Mouse (Mus musculus): ENCODE measurements at regions not wholly inside any gene's neighbourhood (a gene's known extent, or its start where the extent isn't known, plus 50 kb on each side); places are given as distances from the start of the nearest gene placed in this dataset.

GRCm38 (mm10) chr8:116289237-116289636 is 215.5 kb upstream of the Dynlrb2 start:
- ATAC-seq = no peak

GRCm38 (mm10) chr8:116283990-116284389 is 220.8 kb upstream of the Dynlrb2 start:
- no peak for ATAC-seq

DNA sequence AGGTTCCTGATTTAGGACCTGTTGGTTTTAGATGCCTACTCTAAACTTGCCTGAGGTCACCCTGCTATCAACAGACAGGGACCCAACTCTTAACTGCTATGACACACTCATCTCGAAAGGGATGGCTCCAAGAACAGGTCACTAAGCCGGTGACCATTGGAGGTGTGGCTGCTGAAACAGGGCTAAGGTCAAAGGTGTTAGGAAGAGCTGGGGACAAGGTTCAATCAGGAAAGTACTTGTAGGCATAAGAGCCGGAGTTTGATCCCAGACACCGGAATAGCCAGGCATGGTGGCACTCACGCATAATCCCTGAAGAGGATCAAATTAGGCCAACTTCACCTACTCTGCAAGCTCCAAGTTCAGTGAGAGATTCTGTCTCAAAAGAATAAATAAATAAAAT is 222.4 kb upstream of the Dynlrb2 start:
- ATAC-seq = no peak

GRCm38 (mm10) chr8:116275014-116275413 is 229.8 kb upstream of the Dynlrb2 start:
- no peak for ATAC-seq

- ATAC-seq = no peak
Observed at GRCm38 (mm10) chr8:116271238-116271637, 233.5 kb upstream of the Dynlrb2 start.

DNA sequence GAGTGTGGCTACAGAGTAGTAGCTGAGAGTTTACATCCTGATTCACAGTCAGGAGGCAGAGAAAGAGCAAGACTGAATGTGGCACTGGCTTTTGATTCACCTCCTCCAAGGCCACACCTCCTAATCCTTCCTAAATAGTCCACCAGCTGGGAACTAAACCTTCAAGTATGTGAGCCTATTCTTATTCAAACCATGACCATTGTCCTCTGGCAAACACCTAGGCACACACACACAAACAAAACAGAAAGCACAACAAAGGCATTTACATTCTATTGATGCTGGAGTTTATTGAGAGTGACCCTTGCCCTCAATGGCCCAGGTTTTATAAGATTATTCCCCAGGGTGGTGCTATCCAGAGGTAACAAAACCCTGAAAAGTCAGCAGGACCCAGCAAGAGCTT is 235.4 kb upstream of the Dynlrb2 start:
- no peak for ATAC-seq

- no peak for ATAC-seq
Observed at GRCm38 (mm10) chr8:116268685-116269084, 236.1 kb upstream of the Dynlrb2 start.

DNA sequence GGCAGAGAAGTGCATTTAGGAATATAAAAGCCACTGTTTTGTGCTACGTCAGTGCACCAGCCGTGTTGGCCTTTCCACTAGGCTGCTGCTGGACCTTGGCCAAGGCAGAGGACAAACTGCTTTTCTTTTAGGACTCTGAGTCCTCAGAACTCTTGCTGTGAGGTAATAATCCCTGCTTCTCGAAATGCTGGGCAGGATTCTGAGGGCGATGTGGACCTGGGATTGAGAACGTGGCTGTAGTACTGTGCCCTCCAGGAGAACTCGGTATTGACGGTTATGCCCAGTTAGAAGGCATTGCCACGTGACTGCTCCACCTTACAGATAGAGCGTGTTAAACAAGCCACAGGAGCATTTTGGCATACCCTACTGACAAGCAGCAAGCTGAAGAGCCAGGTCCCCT is 236.6 kb upstream of the Dynlrb2 start:
- ATAC-seq = no peak

- ATAC-seq = no peak
Observed at GRCm38 (mm10) chr8:116267021-116267420, 237.8 kb upstream of the Dynlrb2 start.

DNA sequence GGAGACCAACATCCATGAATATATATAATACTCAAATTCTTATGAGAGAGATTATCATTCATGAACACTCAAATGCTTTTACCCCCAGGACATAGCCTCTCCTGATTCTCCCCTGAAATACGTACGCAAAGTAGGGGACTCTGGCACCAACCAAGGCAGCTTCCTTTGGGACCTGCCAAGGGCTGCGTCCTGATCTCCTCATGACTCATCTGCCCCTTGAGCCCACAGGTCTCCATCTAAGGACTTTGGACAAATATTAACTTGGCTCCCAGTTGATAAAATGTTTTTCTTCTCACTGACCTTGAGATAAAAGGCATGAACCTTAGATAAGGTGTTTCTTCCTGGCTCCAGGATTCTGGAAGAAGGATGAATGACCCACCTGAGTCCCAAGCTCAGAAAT is 239.2 kb upstream of the Dynlrb2 start:
- ATAC-seq = no peak

- ATAC-seq = no peak
Observed at GRCm38 (mm10) chr8:116264078-116264477, 240.7 kb upstream of the Dynlrb2 start.

GRCm38 (mm10) chr8:116261286-116261685 is 243.5 kb upstream of the Dynlrb2 start:
- ATAC-seq = no peak

DNA sequence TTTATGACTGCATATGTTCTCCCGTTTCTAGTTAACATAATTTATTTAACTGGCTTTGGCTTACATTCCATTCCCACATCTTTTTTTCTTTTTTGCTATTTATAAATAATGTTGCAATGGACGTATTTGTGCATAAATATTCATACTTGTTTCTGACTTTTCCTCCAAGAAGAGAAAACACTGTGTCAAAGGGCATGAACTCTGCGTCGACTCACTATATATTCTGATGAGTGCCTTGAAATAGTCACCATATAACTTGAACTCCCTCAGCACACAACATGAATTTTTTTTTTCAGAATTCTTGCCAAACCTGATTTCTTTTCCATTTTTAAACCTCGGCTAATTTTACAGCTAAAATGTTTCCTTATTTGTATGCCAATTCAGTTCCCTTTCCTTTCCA is 249.4 kb upstream of the Dynlrb2 start:
- ATAC-seq = no peak

DNA sequence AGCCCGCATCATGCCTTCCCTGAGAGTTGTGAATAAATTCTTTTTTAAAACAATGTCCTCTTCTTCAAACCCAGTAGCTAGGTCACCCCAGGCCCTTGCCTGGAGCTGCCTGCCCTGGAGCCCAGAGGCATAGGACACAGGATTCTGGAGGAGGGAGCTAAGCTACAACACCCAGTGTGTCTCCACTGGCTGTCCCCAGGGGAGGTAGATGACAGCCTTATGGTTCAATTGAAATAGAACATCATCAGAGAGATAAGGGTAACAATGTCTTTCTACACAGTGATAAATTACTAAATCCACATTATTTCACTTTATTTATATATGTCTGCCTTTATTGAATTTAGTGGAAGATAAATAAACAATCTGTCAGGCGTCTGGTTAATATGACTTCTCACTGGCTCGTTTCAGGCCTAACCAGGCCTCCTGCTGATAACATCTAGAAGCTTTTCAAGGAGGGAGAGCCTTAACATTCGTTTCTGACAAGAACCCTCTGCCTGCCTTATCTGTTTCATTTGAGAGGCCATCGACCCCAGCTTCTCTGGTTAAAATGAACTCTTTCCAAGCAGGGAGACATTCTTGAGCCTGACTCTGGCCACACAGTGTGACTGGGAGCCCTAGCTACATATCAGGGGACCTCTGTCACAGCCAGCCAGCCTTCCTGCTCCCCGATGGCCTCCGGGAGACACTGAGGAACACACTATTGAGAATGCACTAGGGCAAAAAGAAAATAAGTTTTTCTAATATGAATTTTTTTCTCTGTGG is 252.1 kb upstream of the Dynlrb2 start:
- ATAC-seq = no peak

DNA sequence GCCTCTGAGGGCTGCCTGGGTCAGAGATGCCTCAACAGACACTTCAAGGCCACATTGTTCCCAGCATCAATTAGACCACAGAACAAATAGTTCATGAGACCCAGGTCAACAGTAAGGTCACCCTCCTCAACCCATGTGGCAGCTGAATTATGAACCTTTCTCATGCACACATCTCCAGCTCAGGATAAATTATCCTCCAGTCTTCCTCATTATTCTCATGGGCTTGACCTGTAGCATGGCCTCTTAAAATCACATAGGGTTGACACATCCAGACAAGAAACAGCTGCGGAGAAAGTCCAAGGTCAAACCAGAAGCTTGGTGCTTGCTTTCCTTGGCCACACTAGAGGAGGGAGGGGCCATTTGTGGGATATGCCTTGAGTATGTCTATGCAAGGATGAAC is 256.4 kb upstream of the Dynlrb2 start:
- no peak for ATAC-seq

GRCm38 (mm10) chr8:116243493-116243892 is 261.3 kb upstream of the Dynlrb2 start:
- ATAC-seq = no peak

- ATAC-seq = no peak
Observed at GRCm38 (mm10) chr8:116242972-116243371, 261.8 kb upstream of the Dynlrb2 start.

DNA sequence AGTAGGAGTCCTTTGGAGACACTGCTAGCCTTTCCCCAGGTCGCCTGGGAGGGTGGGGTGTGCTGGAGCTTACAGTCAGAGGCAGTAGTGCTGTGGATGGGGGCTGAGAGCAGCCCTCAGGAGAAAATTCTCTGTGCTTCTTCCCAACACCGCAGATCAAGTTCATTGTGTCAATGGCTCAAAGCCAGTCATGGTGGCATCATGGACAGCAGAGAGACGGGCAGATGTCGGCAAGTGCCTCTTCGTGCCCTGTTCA is 262.9 kb upstream of the Dynlrb2 start:
- ATAC-seq = no peak

GRCm38 (mm10) chr8:116241146-116241986 is 263.4 kb upstream of the Dynlrb2 start:
- ATAC-seq = no peak

GRCm38 (mm10) chr8:116238670-116239069 is 266.1 kb upstream of the Dynlrb2 start:
- ATAC-seq = no peak

- no peak for ATAC-seq
Observed at GRCm38 (mm10) chr8:116237561-116238100, 267.1 kb upstream of the Dynlrb2 start.

GRCm38 (mm10) chr8:116229654-116230136 is 275.1 kb upstream of the Dynlrb2 start:
- ATAC-seq = no peak

DNA sequence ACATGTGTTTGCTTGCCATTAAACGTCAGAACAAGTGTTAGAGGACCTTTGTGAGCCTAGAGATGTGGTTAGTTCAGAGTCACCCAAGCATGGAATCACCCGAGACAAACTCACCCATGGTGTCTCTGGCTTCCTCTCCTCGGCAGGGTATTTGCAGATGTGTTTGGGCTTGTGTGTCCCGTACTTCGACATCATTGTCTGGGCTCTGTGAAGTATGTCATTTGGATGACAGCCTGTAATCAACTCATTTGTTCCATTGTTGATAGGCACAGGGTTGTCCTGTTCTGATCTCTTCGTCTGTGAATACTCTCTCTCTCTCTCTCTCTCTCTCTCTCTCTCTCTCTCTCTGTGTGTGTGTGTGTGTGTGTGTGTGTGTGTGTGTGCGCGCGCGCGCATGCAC is 277.8 kb upstream of the Dynlrb2 start:
- no peak for ATAC-seq

DNA sequence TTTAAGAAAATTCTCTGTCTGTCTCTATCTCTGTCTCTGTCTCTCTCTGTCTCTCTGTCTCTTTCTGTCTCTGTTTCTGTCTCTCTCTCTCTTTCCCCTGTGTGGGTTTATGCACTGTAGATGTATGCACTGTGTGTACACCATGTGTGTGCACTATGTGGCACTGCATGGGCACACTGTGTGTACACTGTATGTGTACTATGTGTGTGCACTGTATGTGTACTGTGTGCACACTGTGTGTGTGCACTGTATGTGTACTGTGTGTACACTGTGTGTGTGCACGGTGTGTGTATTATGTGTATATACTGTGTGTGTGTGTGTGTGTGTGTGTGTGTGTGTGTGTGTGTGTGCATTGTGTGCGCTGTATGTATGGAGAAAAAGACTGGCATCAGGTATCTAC is 281.5 kb upstream of the Dynlrb2 start:
- ATAC-seq = no peak

Measured in inflammation-experienced regulatory T-cells, adult 6 months (primary cell).